23 mouse cellular contexts compared by ENCODE assay signal in genomic region chr8:13684131-13684530, GRCm38 (mm10). TPM values are rescaled to one million over a fixed set of nuclear protein-coding genes. Genes with fewer than 3 reads are reported as not detected.
DNase-seq lines count a peak whose midpoint lies in the region; ATAC-seq and TF ChIP-seq lines count a peak whose summit lies in the region.
"Had no signal": no experiment of that assay in that cellular context is flagged by ENCODE, and none has a peak within 500 bp of the region (broad histone marks: within the 10 kb centered on the region; RNA-seq: fewer than 3 reads in every experiment).

No protein-coding gene starts in this region.

- no peak for TF ChIP-seq CTCF in hindbrain, postnatal 0 days (IDR thresholded peaks at IDR 0.05; ENCODE audit: low read depth)

- no peak overlapping the region for H3K4me3 ChIP-seq in hindbrain, postnatal 0 days (ENCODE audit: low read length)
- H3K4me3 ChIP-seq: embryonic facial prominence, embryonic 13.5 days; forebrain, embryonic 13.5 days; heart, embryonic 13.5 days had no signal

- no peaks in the 10 kb centered on the region for H3K9me3 ChIP-seq in hindbrain, postnatal 0 days (ENCODE audit: low read length)
- H3K9me3 ChIP-seq: forebrain, embryonic 13.5 days; heart, embryonic 13.5 days had no signal

- DNase-seq in testis, postnatal 14 days (ENCODE audit: low spot score): peak; percentile 48
- no peak for DNase-seq in testis, postnatal 10 days (ENCODE audit: low spot score)
- DNase-seq in CD4-positive helper T cell, adult 2 months (ENCODE audit: low read depth, low spot score): peak; percentile 33
- DNase-seq in induced T-regulatory cell, adult 2 months (ENCODE audit: low read depth): peak; percentile 62
- DNase-seq in hindbrain, postnatal 0 days (ENCODE audit: low spot score): no peak
- no peak for DNase-seq in frontal cortex, postnatal 25 days (ENCODE audit: low spot score in 2 of 2)
- DNase-seq: adrenal gland, adult 2 months; adrenal gland, postnatal 25 days; B cell, adult 2 months; cerebellum, adult 18-20 months; cerebellum, adult 9-11 months; cerebellum, postnatal 36 days; forebrain, postnatal 0 days; gastrocnemius, postnatal 36 days; heart, adult 11 months; heart, postnatal 36 days had no signal

- H3K4me1 ChIP-seq in hindbrain, postnatal 0 days (ENCODE audit: insufficient read depth, low read length): no peaks in the 10 kb centered on the region

- no peak for ATAC-seq in hindbrain, postnatal 0 days
- ATAC-seq: forebrain, embryonic 13.5 days; forebrain, postnatal 0 days; hindbrain, embryonic 16.5 days had no signal

- H3K4me2 ChIP-seq in hindbrain, postnatal 0 days (ENCODE audit: low read depth, low read length): no peak overlapping the region
- H3K4me2 ChIP-seq: embryonic facial prominence, embryonic 13.5 days; forebrain, embryonic 13.5 days; heart, embryonic 13.5 days had no signal

- WGBS in hindbrain, postnatal 0 days: 76% methylated on average over 7 of the region's 7 CpGs

- H3K36me3 ChIP-seq in hindbrain, postnatal 0 days (ENCODE audit: insufficient read depth, low read length): no peaks in the 10 kb centered on the region
- H3K36me3 ChIP-seq: embryonic facial prominence, embryonic 13.5 days; heart, embryonic 13.5 days had no signal

- no peak overlapping the region for H3K9ac ChIP-seq in hindbrain, postnatal 0 days (replicated peaks; ENCODE audit: low read length)
- H3K9ac ChIP-seq: embryonic facial prominence, embryonic 13.5 days; forebrain, embryonic 13.5 days; forebrain, postnatal 0 days; heart, embryonic 13.5 days had no signal

- no peaks in the 10 kb centered on the region for H3K27me3 ChIP-seq in hindbrain, postnatal 0 days (ENCODE audit: insufficient read depth, low read length)

- H3K27ac ChIP-seq in hindbrain, postnatal 0 days: no peak overlapping the region
- H3K27ac ChIP-seq: embryonic facial prominence, embryonic 13.5 days; forebrain, embryonic 13.5 days; heart, embryonic 13.5 days had no signal

RNA-seq across cellular contexts. Expression of gene Rasa3, which starts 6.7 kb away (rescaled TPM):
- total RNA-seq in hindbrain, postnatal 0 days (2014; rRNA removed): 84.7 and 85.2 TPM in 2 replicates
- 29.4 and 33.5 TPM in 2 replicates for polyA plus RNA-seq in hindbrain, postnatal 0 days (2015; fragmentation: Nextera tagmentation; extraction: Ambion mirVana)

RNA-seq across cellular contexts. Expression of gene Cfap97d2, which starts 21.6 kb away (rescaled TPM):
- total RNA-seq in hindbrain, postnatal 0 days (2014; rRNA removed): 0.54 and 0.84 TPM in 2 replicates
- 1.8 TPM in 2 replicates for polyA plus RNA-seq in hindbrain, postnatal 0 days (2015; fragmentation: Nextera tagmentation; extraction: Ambion mirVana)
- total RNA-seq: adrenal gland, adult 2 months; adrenal gland, postnatal 25 days; ES-E14; gastrocnemius, adult 8-10 months; gastrocnemius, postnatal 36 days; heart, postnatal 36 days had no signal
- polyA plus RNA-seq: heart, embryonic 13.5 days; heart, postnatal 0 days had no signal

Comparison
In these comparisons a context has a peak if more than half of its experiments do, and no peak if none do; other contexts are left out.
1. DNase-seq: peak in testis, postnatal 14 days (single experiment), CD4-positive helper T cell, adult 2 months (single experiment) and induced T-regulatory cell, adult 2 months (single experiment); none in testis, postnatal 10 days (single experiment), hindbrain, postnatal 0 days (single experiment) and frontal cortex, postnatal 25 days (0 of 2).